Mouse (Mus musculus): Measurements from ENCODE around the gene Tubb3.

Tubb3 gene

DNA sequence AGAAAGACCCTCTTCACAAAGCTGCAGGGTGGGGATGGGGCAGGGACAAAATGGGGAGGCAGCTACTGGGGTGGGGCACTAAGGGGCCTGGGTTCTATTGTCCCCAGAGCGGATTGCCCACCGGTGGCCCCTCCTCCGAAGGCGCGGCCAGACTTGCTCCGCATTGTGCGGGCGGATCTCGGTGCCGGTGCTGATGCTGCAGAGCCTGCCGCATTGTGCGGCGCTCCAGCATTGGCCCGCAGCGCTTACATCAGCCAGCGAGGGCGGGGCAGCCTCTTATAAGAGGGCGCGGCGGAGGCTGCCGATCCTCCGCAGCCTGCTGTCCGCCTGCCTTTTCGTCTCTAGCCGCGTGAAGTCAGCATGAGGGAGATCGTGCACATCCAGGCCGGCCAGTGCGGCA is at the start of gene Tubb3:
Tubb3 (plus strand) TSS at position 179 of the 400 bp plus-strand sequence.
- peak; percentile 74 for DNase-seq

DNA sequence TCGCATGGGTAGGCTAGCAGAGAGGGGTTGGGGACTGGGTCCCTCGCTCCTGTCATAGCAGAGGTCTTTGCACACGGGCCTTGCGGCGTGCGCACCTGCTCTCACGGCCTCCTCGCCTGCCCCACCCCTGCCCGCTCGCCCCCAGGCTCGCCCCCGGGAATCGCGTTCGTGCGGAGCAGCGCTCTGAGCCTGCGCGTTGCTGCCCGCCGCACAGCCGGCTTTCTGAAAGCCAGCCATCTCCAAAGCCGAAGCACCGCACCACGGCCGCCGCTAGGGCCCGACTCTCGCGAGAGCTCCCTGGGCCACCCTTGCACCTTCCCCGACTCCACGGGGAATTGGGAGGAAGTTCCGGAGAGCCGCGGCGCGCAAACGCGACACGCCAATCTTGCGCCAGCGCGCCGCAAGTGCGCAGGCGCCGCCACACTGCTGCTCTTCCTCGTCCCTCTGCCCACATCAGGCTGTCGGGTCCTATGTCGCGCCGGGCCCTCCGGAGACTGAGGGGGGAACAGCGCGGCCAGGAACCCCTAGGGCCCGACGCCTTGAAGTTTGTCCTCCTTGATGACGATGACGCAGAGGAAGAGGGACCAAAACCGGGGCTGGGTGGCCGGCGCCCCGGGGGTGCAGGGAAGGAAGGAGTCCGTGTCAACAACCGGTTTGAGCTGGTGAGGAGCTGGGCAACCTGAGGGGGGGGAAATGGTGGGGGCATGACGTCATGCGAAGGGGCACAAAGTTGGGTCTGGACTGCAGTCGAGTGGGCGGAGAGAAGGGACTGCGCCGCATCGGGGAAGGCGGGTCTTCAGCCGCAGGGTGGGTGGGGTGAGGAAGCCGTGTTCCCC is 37.6 kb upstream of the Tubb3 start, which contains the start of gene Tcf25:
Tcf25 (plus strand) TSS at position 351 of the 836 bp plus-strand sequence.
- DNase-seq, result peak; percentile 92

DNA sequence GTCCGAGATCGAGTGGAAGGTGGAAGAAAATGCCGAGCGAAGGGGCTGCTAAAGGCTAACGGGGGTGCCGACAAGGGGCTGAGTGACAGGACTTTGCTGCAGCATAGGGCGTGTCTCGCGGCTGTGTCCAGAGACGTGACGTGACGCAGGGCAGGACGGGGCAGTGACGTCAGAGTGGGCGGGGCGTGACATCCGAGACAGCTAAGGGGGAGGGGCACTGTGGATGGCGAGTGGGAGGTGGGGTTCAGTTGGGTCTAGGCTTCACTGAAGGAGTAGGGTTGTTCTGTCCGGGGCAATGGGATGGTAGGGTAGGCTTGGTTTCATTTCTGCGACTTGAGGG is 37.0 kb upstream of the Tubb3 start:
- DNase-seq, result peak; percentile 95

DNA sequence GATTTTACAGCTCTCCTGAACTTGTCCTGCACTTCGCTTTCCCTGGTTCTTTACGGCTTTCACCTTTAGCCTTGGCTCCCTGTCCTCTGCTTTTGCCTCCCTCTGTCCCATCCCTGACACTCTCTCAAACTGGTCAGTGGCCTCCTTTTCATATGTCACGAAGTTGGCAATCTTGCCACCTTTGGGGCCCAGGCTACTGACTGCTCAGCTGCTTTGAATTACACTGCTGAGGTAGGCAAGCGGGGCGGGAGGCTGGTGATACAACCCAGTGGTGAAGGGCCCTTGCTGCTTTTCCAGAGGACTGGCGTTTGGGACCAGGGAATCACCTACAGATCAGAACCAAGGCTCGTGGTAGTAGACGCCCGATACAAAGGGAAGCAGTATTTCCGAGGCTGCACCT is 35.5 kb upstream of the Tubb3 start:
- no peak for DNase-seq

DNA sequence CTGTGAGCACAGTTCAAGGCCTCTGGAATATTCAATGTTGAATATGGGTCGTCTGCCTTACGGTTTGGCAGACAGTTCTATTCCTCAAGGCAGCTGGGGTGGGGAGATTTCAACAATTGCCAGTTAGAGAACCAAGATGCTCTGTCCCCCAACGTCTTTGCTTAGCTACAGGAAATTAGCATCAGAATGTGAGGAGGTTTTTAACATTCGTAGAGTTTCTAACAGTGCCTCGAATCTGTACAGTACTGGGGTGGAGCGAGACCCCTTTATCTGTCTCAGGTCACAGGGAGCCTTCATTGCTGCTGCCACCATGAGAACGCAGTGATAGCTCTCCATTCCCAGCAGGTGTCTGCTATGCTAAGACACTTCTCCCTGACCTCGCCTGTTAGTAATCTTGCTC is 35.1 kb upstream of the Tubb3 start:
- DNase-seq, result no peak

DNA sequence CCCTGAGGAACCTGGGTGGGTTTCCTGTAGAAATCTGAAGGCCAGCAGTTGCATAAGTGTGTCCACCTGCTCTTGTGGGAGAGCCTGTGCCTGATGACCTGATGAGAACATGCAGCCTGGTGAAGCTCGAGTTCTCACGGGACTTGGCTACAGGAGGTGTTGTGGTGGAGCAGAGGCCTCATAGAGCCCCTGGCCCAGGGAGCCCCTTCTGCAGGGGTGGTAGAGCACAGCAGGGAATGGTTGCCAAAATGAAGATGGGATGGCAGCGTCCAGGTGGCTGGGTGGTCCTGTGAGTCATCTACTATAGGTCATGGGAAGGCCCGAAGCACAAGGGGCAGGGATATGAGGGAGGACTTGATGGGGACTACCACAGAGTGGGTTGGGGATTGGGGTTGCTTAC is 29.5 kb upstream of the Tubb3 start:
- DNase-seq, result no peak

DNA sequence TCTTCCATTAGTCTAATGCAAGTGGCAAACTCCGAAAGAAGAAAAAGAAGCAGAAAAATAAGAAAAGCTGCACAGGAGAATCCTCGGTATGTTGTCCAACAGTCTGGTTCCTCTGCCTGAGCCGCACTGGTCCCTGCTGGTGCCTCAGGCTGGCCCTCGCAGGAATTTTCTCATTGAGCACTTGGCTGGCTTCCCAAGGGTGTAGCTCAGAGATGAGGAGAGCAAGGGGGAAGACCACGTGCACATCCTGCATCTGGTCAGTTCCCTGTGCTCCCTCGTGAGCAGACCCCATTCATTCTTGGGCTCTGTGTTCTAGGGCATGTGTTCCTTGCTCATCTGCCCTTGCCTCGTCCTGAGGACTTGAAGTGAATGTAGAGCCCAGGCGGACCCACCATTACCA is 28.7 kb upstream of the Tubb3 start:
- no peak for DNase-seq

DNA sequence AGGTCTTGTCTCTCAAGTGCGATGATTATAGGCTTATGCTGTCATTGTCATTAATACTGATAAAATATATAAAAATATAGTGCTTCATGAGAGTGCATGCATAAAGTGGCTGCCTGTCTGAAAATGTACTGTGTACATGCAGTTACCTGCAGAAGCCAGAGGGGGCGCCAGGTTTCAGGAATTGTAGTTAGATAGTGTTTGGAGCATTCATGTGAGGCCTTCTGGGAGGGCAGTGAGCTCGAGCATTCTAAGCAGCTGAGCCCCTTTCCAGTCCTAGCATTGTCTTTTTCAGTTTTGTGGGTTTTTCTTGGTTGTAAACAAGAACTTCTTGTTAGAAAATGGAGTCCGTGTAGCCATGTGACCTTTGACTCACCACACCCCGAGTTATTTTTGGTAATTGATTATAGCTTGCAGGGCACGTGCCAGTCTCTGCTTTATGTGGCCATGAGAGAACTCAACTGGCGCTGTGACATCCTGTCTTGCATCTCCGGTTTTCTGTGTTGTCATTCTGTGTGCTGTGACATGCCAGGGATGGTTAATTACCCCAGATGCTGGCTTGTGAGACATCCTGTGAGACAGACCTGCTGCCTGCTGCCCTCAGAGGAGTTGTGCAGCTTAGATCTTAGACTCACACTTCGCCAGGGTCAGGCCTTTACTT is 26.2 kb upstream of the Tubb3 start:
- DNase-seq, result peak; percentile 52

DNA sequence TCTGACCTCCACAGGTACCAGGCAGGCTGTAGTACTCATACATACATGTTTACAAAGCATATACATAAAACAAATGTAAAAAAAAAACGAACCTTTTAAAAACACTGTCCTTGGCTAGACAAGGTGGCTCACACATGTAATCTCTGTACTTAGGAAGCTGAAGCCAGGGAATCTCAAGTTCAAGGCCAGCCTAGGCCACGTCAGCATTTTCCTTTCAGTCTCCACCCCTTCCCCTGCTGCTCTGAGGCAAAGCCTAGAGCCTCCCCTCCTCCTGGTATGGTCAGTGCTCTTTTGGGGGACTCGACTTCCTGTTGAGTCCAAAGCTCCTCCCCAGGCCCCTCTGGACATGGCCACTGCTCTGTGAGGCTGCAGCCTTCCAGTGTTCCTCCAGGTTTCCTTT is 24.2 kb upstream of the Tubb3 start:
- DNase-seq, result no peak

DNA sequence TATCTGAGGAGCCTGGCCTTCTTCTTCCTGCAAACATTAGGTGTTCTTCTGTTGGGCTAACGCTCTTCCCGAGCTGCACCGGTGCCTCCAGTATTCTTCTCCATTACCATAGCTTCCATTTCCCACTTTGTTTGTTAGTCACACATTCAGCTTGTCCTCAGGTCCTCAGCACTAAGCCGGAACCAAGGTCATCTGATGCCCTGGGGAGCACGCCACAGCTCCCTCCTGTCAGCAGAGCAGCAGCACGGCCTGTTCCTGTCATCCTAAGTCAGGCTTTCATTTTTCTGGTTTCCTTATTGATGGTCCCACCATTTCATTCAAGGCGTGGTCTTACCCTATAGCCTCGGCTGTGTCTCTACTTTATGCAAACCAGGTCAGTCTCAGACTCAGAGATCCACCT is 23.4 kb upstream of the Tubb3 start:
- no peak for DNase-seq

DNA sequence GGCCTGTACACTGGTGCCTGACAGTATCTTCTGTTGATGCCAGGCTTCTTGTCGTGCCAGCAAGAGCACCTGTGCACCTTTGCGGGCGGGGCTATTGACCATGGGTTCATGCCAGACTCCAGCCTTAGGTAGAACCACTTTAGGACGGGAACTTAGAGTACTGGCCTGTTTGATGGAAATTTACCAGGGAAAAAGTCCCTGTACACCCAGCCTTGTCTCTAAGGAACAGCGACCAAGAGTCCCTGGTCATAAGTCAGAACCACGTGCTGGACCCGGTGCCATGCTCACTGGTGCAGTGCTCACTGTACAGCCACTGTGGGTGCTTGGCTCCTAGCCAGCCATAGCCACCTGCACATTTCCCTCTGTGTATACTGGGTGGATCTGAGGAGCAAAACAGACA is 22.2 kb upstream of the Tubb3 start:
- no peak for DNase-seq

DNA sequence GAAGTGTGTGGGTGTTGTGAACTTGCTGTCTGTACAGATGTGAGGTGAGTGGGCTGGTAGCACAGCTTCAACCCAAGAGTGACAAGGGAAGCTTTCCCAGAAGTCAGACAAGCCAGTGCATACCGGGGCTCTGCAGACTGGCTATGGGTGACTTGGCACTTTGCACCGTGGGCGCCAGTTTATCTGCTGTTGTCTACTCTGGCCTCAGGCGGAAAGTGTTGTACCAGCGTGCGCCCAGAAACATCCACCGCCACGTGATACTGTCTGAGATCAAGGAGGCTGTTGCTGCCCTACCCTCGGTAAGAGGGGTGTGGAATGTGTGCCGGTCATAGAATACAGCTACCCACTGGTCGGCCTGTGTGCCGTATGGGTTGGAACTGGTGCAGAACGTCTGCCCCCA is 12.9 kb upstream of the Tubb3 start:
- no peak for DNase-seq

DNA sequence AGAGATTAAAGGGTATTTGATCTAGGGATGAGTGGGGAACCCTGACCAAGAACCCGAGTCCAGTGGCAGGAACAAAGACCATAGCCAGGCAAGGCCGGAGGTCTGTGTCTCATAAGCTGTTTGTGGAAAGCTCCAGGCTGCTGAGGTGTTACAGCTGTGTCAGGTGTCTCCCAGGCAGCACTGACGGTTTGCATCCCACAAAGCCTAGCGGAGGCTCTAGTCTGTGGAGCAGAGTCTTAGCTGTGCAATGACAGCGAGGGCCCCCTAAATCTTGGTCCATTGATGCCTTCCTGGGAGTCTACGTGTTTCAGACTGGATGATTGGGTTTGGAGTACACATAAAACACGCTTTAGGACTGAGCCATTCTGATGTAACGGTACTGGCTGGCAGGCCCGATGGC is 9.3 kb upstream of the Tubb3 start:
- DNase-seq, result no peak

DNA sequence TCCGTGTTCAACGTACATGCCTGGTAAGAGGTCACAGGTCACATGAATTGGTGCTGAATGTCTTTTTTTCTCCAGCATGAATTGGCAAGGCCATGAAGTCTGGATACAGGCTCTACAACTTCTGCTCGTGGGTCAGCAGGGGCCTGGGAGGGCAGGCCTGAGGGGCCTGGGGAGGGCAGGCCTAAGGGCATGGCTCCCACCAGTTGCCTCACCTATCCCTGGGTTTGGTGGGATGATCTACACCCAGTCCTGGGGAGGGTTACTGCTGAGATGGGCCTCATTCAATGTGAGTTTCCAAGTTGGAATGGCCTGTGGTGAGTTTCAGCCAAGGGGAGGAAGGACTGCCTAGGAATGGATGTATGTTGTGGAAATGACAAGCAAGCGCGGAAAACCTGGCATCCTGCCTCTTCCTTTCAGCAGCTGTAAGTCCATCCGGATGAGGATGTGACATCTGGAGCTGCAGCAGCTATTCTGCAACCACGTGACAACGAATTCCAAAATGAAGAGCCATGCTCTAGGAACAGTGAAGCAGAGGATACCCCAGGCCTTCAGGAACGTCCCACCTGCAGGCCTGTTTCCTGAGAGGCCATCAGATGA is 8.4 kb upstream of the Tubb3 start:
- DNase-seq, result no peak

DNA sequence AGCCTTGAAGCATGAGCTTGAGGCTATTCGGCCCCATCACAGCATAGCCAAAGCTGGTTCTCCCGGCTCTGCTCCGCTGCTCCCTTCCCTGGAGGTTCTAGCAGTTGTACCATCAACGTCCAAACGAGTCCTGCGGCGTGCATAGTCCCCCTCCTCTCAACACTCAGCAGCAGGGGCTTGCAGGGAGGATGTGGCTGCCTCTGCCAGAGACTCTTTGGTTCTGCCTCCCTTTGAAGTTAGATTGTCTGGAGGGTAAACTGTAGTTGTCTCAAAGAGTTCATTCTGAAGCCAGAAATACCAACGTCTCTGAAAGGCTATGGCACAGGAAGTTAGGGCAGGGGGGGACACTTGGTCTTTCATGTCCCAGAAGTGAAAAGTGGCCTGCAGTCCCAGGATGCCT is 6.7 kb upstream of the Tubb3 start:
- DNase-seq, result no peak

DNA sequence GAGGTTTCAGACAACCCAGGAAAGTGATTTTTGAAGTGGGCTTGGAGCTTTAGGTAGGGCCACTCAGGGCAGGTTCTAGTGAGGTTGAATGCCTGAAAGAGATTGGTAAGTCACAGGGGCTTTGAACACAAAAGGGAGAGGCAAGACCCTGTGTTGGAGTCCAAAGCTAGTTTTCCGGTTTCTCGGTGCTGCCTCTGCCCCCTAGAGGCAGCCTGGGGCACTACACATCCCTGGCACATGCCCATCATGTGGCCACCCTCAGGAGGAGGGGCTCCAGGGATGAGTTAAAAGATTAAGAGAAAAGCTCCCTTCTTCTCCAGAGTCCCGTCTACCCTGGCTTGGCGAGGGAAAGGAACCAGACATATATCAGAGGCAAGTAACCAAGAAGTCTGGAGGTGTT is 4.4 kb upstream of the Tubb3 start, which contains the start of gene Mc1r:
Mc1r (plus strand) TSS at position 322 of the 400 bp plus-strand sequence.
- peak; percentile 72 for DNase-seq

DNA sequence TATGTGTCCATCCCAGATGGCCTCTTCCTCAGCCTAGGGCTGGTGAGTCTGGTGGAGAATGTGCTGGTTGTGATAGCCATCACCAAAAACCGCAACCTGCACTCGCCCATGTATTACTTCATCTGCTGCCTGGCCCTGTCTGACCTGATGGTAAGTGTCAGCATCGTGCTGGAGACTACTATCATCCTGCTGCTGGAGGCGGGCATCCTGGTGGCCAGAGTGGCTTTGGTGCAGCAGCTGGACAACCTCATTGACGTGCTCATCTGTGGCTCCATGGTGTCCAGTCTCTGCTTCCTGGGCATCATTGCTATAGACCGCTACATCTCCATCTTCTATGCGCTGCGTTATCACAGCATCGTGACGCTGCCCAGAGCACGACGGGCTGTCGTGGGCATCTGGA is 3.6 kb upstream of the Tubb3 start:
- no peak for DNase-seq

DNA sequence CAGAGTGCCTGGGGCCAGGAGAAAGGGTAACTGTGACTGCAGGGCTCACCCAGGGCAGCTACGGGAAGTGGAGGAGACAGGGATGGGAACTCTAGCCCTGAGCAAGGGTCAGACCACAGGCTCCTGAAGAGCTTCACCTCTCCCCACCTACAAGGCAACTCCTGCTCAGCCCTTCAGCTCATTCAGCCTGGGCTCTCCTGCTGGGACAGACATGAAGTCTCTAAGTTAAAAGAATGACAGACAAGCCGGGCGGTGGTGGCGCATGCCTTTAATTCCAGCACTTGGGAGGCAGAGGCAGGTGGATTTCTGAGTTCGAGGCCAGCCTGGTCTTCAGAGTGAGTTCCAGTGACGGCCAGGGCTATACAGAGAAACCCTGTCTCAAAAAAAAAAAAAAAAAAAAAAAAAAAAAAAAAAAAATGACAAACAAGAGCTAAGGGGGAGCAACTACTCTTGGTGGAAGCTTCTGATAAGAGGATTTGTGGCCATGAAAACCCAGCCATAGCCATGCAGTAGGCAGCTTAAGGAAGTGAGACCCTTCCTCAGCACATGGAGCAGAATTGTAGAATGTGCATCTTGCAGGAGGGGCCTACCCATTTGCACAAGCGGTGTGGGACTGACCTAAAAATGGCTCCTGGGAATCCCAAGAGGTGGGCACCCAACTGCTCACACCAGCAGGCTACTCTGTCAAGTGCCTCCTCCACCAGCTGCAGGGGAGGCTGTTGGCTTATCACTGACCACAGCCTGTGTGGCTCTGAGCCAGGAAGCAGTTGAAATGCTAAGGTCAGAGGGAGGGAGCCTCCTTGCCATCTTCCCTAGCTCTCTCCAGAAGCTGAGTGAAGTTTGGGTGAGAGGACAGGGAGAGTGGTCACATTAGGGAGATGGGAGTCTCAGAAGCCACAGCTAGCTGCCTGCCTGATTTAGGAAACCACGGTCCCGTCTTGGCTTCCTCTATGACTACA is 2.4 kb upstream of the Tubb3 start:
- DNase-seq, result peak; percentile 61

DNA sequence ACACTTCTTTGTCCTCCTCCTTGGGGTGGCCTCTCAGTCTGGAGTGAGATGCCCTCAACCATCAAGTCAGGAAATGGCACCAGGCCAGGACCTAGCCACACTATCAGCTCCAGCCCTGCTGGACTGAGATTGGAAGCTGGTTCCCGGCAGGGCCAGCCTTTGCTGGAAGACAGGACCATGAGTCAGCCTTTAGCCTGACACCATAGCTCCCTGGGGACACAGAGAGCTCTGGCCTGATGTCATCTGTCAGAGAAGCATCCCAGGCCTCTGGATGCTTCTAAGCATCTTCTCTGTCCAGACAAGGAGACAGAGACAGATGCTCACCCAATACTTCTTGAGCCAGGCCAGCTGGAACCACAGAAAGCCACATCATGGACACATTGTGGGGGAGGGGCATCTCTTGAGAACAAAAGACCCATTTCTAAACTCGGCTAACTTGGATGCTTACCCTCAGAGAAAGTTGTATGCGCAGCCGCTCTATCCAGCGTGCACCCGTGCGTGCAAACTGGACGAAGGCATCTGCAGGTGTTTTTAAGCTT is 1.1 kb upstream of the Tubb3 start:
- no peak for DNase-seq

DNA sequence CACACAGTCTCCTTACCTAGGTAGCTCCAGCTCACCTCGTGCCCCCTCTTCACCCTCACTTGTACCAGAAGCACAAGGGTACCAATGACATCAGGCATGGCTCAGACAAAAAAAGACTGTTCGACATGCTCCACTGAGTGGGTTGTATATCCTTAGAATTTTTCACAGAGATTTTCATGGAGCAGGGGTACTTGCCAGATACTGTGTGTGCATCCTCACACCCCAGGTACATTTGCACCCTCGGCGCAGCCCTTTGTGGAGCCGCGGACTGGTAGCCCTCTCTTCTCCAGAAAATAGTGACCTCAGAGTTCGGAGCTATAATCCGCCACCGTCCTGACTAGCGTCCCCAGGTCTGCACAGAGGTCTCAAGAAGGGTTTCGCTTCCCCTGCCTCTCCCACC is 436 bp upstream of the Tubb3 start:
- no peak for DNase-seq

DNA sequence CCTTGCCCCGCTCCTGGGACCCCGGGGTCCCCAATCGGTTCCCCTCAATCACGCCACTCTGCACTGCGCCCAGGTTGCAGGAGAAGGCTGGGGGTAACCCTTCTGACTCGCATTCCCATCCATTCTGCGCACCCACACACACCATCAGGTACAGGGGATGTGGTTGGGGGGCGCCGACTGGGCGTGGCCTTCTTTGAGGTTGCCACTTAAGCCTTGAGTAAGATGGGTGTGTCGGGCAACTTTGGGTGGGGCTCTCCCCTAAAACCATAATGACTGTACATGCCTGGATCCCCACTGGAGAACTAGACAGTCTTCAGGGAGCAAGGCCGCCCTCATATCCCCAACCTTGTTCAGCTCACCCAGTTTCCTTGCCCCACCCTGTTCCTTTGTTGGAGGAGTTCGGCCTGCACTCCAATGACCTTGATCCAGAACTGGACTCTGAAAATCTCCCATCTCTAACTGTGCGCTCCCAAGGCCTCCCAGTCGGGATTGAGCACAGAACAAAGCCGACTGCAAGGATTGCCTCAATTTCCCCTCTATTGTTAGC is 630 bp downstream of the Tubb3 start:
- DNase-seq, result no peak

DNA sequence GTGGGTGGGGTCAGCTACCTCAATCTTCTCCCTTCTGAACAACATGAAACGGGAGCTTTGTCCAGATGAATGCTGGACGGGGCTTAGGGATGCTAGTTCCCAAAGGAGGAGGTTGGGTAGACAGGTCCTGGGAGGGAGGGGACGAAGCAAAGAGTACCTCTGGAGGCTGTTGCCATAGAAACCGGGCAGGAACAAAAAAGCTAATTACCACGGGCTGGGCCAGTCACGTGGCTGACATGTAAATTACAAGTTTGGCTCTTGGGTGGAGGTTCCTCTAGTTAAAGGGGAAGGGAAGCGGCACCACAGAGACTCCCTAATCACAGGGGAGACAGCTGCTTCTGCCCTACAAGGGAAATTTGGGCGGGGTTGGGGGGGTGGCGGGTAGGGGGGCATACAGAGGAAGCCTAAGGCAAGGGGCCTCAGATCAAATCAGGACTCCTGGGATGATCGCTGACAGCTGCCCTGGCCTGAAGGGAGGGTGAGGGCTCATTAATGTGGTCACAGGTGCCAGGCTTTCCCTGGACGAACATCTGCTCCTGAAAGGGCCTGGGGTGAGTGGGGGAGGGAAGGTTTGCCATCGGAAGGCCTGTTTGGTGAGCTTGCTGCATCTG is 1.4 kb downstream of the Tubb3 start:
- DNase-seq, result no peak

Data from liver (tissue).